Mouse (Mus musculus): ENCODE results near the gene Ptpre.
A peak's percentile ranks its signal among the peaks of the same experiment; 100 is the strongest.
"Not testable (repeated sequence)": the region's sequence is repeated elsewhere in the genome, so short reads cannot be mapped to it uniquely, and the experiment has no call there.

Gene Ptpre

DNA sequence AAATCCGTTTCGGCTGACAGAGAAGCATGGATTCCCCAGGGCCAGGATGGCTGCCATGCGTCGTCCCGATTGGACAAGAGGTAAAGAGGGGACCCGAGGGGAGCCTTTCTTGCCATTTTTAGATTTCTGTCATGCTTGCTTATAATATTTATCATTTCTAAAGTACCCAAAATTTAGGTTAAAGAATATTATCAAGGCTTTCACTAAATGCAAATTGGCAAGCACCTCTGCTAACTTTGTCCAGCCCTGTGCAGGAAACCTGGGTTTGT is 68.5 kb downstream of the Ptpre start:
- DNase-seq (ENCODE audit: low spot score): no peak

DNA sequence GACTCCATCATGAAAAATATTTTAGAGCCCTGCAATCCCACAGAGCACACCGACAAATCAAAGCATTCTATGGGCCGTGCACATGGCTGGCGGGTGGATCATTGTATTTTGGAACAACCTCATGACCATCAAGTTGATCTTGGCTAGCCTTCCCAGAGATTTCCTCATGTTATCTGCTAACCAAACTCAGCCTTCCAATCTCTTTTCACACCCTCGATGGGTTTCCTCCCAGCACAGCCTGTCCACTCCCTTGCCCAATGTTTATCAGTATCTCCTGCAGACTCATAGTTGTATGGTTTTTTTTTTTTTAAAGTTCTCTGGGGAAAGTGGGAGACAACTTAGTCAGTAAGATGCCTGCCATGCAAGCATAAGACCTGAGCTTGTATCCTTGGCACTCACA is 70.9 kb downstream of the Ptpre start:
- DNase-seq (ENCODE audit: low spot score): no peak

- no peak for DNase-seq (ENCODE audit: low spot score)
Observed at GRCm38 (mm10) chr7:135609028-135609427, 71.7 kb downstream of the Ptpre start.

GRCm38 (mm10) chr7:135609655-135610054 is 72.4 kb downstream of the Ptpre start:
- no peak for DNase-seq (ENCODE audit: low spot score)

GRCm38 (mm10) chr7:135612276-135612675 is 75.0 kb downstream of the Ptpre start:
- DNase-seq (ENCODE audit: low spot score): no peak

DNA sequence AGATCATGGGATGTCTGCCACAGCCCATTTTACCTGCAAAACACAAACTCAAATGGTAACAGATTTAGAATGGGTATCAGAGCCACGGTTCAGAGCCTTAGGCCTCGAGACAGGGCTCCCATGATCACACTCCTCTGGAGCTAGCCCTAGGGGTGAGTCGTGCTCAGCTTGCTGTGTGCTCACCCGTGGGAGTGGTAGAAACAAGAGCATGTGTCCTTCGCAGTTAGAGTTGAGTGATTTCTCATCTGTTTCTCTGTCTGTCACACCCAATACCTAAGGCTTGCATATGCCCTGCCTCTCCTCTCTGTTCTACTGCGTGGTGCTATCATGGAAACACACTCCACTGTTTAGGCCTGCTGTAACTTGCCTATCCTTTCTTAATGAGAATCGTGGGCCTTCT is 75.5 kb downstream of the Ptpre start:
- DNase-seq (ENCODE audit: low spot score): no peak

- DNase-seq (ENCODE audit: low spot score): no peak
Observed at GRCm38 (mm10) chr7:135613380-135613779, 76.1 kb downstream of the Ptpre start.

GRCm38 (mm10) chr7:135614892-135615291 is 77.6 kb downstream of the Ptpre start:
- DNase-seq (ENCODE audit: low spot score): no peak

DNA sequence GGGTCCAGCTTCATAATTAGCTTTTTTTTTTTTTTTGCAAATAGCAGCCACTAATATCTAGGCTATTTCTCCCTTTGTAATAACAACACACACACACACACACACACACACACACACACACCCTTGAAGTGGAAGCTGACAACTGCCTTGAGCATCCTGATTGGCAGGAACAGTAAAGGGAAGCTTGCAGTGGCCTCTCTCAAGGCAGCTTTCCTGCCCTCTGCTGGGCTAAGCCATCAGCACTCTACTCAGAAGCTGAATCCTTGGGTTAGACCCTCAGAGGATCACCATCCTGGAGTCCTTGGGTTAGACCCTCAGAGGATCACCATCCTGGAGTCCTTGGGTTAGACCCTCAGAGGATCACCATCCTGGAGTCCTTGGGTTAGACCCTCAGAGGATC is 79.2 kb downstream of the Ptpre start:
- DNase-seq (ENCODE audit: low spot score): not testable (repeated sequence)

DNA sequence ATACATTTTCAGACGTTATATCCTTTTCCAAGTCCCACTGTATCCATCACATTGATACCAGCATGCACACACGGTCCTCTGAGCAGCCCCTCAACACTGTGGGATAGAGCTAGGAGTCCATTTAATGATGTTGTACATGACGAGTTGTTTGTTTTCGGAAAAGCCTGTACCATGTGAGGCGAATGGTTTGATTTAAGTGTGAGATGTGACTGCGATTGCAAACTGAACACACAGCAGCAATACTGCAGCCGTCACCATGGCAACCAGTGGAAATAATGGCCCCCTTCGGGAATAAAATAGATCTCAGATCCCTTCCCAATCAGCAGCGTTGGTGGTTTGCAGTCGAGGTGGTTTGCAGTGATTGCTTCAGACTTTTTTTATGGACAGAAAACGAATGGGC is 80.5 kb downstream of the Ptpre start:
- no peak for DNase-seq (ENCODE audit: low spot score)

GRCm38 (mm10) chr7:135621649-135622048 is 84.4 kb downstream of the Ptpre start:
- DNase-seq (ENCODE audit: low spot score): no peak

DNA sequence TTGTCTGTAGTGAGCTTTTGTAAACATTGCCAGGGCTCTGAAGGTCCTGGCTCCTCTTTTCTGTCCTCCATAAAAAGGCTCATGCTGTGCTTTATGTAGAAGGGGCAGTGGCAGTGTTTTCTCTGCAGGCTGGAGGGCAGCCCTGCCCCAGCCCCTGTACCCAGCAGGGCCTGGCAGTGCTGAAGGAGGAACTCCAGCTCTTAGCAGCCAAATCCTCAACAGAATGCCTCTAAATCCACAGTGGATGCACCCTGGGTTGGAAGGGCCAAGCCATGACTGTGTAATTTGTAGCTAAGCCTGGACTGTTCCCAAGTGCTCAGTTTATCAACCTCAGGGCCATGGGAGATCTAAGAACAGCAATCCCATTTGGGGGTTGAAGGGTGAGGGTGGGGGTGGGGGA is 85.0 kb downstream of the Ptpre start:
- no peak for DNase-seq (ENCODE audit: low spot score)

- DNase-seq (ENCODE audit: low spot score): no peak
Observed at GRCm38 (mm10) chr7:135624854-135625253, 87.6 kb downstream of the Ptpre start.

GRCm38 (mm10) chr7:135628363-135628762 is 91.1 kb downstream of the Ptpre start:
- no peak for DNase-seq (ENCODE audit: low spot score)

GRCm38 (mm10) chr7:135629019-135629418 is 91.7 kb downstream of the Ptpre start:
- peak; percentile 56 for DNase-seq (ENCODE audit: low spot score)

DNA sequence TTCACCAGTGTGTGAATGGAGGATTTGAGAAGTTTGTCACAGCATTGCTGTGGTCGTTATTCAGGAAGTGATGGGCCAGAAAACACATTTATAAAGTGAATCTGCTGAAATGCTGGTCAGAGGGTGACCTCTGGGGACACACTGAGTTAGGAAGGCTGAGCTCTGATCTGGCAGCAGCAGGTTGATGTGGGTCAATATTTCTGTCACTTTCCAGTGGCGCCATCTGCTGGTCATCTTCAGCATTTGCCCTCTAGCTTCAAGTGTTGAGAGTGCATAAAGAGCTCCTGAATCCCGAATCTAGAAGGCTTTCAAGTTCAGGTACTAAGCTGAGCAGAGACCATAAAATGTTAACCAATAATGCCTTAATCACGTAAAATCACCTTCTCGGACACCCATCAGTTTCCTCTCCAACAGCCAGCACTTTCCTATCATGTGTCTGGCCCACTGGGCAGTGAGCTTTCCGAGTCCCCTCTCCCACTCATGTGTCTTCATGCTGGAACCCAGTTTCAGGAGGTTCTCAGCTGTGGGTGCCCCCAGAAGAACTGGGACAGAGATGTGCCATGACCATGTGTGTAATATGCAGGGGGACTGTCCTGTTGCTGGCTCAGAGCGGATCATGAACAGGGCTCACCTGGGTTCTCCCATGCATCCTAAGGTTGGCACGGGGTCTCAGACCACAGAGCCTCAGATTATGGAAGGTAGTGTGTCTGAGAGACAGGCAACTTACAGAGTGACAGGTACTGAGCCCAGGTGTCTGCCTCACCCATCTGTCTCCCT is 94.7 kb downstream of the Ptpre start:
- peak; percentile 86 for DNase-seq (ENCODE audit: low spot score)

GRCm38 (mm10) chr7:135632716-135633258 is 95.5 kb downstream of the Ptpre start:
- DNase-seq (ENCODE audit: low spot score): no peak

- no peak for DNase-seq (ENCODE audit: low spot score)
Observed at GRCm38 (mm10) chr7:135634851-135635624, 97.8 kb downstream of the Ptpre start.

DNA sequence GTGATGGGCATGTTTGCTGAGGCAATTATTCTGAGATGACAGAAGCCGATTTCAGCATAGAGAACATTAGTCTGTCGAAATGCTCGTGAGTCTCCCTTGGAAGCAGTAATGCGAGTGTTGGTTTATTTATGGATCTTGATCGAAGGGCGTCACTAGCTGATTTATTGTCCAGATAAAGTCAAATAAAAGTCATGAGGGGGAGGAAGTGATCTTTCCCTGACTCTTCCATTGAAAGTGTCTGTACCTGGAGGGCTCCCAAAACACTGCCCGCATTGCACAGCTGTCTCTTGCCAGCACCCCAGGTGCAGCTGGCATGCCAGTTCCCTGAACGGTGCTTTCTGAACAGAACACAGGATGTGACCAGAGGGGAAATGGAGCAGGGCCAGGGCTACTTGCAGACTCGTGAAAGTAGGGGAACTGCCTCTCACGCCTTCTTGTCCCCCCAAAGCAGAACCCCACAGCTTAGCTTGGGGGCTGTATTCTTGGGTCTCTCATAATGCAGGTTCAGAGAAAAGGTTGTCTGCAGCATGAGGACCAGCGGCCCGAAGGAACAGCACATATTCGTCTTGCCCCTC is 100.2 kb downstream of the Ptpre start:
- no peak for DNase-seq (ENCODE audit: low spot score)

DNA sequence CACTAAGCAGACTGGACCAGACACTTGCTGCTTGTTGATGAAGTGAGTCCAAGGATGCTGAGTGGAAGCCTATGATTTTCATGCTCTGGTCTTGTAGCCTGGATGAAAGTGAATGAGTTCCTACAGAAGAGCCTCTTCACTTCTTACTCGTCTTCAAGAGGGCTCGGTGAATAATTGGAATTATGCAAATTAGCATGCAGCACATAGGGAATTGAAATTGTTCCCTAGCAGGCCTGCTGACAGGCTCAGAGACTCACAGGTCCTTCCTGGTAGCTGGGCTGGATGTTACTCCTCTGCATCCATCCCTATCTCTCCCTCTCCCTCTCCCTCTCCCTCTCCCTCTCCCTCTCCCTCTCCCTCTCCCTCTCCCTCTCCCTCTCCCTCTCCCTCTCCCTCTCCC is 102.1 kb downstream of the Ptpre start:
- DNase-seq (ENCODE audit: low spot score): no peak

DNA sequence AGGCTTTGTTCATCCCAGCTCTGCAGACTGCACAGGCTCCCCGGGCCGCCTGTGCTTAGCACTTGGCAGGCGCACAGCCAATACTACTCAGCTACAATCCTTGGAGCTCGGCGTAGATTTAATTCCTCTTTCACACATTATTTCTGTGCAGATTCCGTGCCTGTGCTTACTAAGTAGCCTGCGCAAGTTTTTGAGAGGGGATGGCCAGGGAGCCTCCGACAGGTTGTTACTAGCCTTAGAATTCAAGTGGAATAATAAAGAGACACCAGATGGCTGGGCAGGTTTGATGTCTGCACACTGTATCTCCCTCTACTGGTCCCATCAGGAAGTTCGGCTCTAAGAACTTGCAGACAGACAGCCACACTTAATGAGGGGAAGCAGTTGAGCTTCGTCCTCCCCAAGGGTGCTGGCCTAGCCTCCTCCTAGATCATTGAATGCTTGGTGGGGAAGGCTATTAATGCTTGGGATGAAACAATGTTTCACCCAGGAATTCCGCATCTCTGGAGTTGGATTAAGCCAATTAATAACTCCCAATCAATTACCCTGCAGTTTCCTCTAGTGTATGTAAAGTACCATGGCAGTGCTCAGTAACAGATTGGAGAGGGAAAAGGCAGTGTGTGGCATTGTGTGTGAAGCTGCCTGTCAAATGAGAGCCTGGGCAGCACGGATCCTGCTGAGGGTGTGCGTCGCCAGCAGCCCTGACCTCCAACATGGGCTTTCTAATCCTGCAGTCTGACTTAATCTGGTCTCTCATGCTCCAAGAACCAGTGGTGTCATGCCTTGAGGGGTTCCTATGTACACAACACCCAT is 104.6 kb downstream of the Ptpre start:
- peak; percentile 57 for DNase-seq (ENCODE audit: low spot score)

- DNase-seq (ENCODE audit: low spot score): no peak
Observed at GRCm38 (mm10) chr7:135644452-135644851, 107.2 kb downstream of the Ptpre start.
